Mouse (Mus musculus) lung, postnatal 0 days (tissue): ENCODE data around the gene Tmem132c. TPM values are rescaled to one million over a fixed set of nuclear protein-coding genes. Genes with fewer than 3 reads are reported as not detected.

Experiments used
- ATAC-seq: fragments of 200-750 bp; cut with Nextera tagmentation; 2 replicates; pipeline ENCODE4 v1.8.0; 2017; ENCODE audit warnings: moderate library complexity
- DNase-seq: peaks from one replicate; pipeline ENCODE4 v3.0.0-alpha.2; 2016; ENCODE audit warnings: low spot score
- H3K27ac ChIP-seq: fragments of 300-500 bp; sonication (generic); 2 replicates; pipeline ENCODE4 v1.5.1; 2014; ENCODE audit warnings: antibody characterized with exemption, mild to moderate bottlenecking, low read length, mixed read lengths
- H3K27me3 ChIP-seq: fragments of 300-500 bp; sonication (generic); replicated peaks from 2 replicates; pipeline ENCODE4 v1.6.1; 2014; ENCODE audit warnings: low read length, mixed read lengths; ENCODE audit not compliant: insufficient read depth
- H3K36me3 ChIP-seq: fragments of 300-500 bp; sonication (generic); 2 replicates; pipeline ENCODE4 v1.6.1; 2014; ENCODE audit warnings: low read length, mixed read lengths; ENCODE audit not compliant: insufficient read depth
- H3K4me1 ChIP-seq: fragments of 300-500 bp; sonication (generic); 2 replicates; pipeline ENCODE4 v1.6.1; 2014; ENCODE audit warnings: antibody characterized with exemption, low read depth, low read length, mixed read lengths; ENCODE audit not compliant: insufficient read depth
- H3K4me2 ChIP-seq: fragments of 300-500 bp; sonication (generic); replicated peaks from 2 replicates; pipeline ENCODE4 v1.6.1; 2014; ENCODE audit warnings: low read depth, mild to moderate bottlenecking, low read length, moderate library complexity, mixed read lengths
- H3K4me3 ChIP-seq: fragments of 300-500 bp; sonication (generic); 2 replicates; pipeline ENCODE4 v1.5.1; 2014; ENCODE audit warnings: low read depth, low read length
- H3K9ac ChIP-seq: fragments of 300-500 bp; sonication (generic); replicated peaks from 2 replicates; pipeline ENCODE4 v1.6.1; 2014; ENCODE audit warnings: low read depth, mild to moderate bottlenecking
- H3K9me3 ChIP-seq: fragments of 300-500 bp; sonication (generic); 2 replicates; pipeline ENCODE4 v1.6.1; 2016; ENCODE audit warnings: low read length, mixed read lengths
- CTCF ChIP-seq: IDR thresholded peaks from 2 replicates; pipeline ENCODE4 v1.5.1; 2016; ENCODE audit warnings: antibody characterized with exemption, mild to moderate bottlenecking
- EP300 ChIP-seq: IDR thresholded peaks from 2 replicates; pipeline ENCODE4 v1.6.1; 2016; ENCODE audit warnings: antibody characterized with exemption, mild to moderate bottlenecking, control low read depth
- WGBS: fragments of 180-500 bp; shearing (Covaris S2); extraction: QIAGEN DNeasy Blood & Tissue Kit; methylation state at CpG from one replicate; pipeline ENCODE4 v1.1.7; 2014; 5-methylcytosine and 5-hydroxymethylcytosine counted together
- polyA plus RNA-seq: library from polyadenylated mRNA; unstranded; fragments of >200 nt; fragmentation: Nextera tagmentation; extraction: Ambion mirVana; gene quantifications from 2 replicates; pipeline ENCODE4 v1.2.1, GENCODE M21; 2015

Tmem132c gene
- polyA plus RNA-seq, 1 experiment from 2014 or later = 11.1 TPM

GRCm38 (mm10) chr5:127592854-127593253 is 351.2 kb downstream of the Tmem132c start:
- no peaks in the 10 kb centered on the region for H3K27me3 ChIP-seq
- 76% methylated on average over 6 of the region's 6 CpGs for WGBS
- H3K9me3 ChIP-seq = no peaks in the 10 kb centered on the region
- H3K4me3 ChIP-seq = no peak overlapping the region
- no peak for ATAC-seq
- TF ChIP-seq EP300 (no peak), CTCF (peak; percentile 73)
- H3K27ac ChIP-seq = no peak overlapping the region
- peak; percentile 26 for DNase-seq
- no peak overlapping the region for H3K4me2 ChIP-seq
- peaks cover 25% of the 10 kb centered on the region; the same call in 1 of the 2 replicates for H3K36me3 ChIP-seq
- H3K9ac ChIP-seq = no peak overlapping the region
- no peaks in the 10 kb centered on the region for H3K4me1 ChIP-seq

GRCm38 (mm10) chr5:127595676-127596075 is 354.1 kb downstream of the Tmem132c start:
- H3K36me3 ChIP-seq = peaks cover 51% of the 10 kb centered on the region
- ATAC-seq = no peak

GRCm38 (mm10) chr5:127596862-127597261 is 355.3 kb downstream of the Tmem132c start:
- H3K4me1 ChIP-seq = no peaks in the 10 kb centered on the region
- H3K9ac ChIP-seq = no peak overlapping the region
- H3K27ac ChIP-seq = no peak overlapping the region
- no peak overlapping the region for H3K4me3 ChIP-seq
- peaks cover 52% of the 10 kb centered on the region for H3K36me3 ChIP-seq
- ATAC-seq (no peak), DNase-seq (no peak)
- H3K9me3 ChIP-seq = no peaks in the 10 kb centered on the region
- no peaks in the 10 kb centered on the region for H3K27me3 ChIP-seq
- no peak overlapping the region for H3K4me2 ChIP-seq
- TF ChIP-seq CTCF (no peak), EP300 (no peak)
- WGBS = 90% methylated on average over 5 of the region's 7 CpGs

More at GRCm38 (mm10) chr5:127595676-127596075, 354.1 kb downstream of the Tmem132c start:
- no peak for DNase-seq
- WGBS = 97% methylated on average over 3 of the region's 3 CpGs
- Histone ChIP-seq H3K9me3 (no peaks in the 10 kb centered on the region), H3K27ac (no peak overlapping the region), H3K4me1 (no peaks in the 10 kb centered on the region), H3K9ac (no peak overlapping the region), H3K4me2 (no peak overlapping the region), H3K27me3 (no peaks in the 10 kb centered on the region), H3K4me3 (no peak overlapping the region)
- TF ChIP-seq EP300 = no peak
- no peak for TF ChIP-seq CTCF

- TF ChIP-seq CTCF = no peak
- no peak for TF ChIP-seq EP300
- H3K9me3 ChIP-seq = no peaks in the 10 kb centered on the region
- no peak overlapping the region for H3K27ac ChIP-seq
- H3K9ac ChIP-seq = no peak overlapping the region
- no peaks in the 10 kb centered on the region for H3K27me3 ChIP-seq
- H3K4me1 ChIP-seq = no peaks in the 10 kb centered on the region
- WGBS = 85% methylated on average over 5 of the region's 5 CpGs
- no peak for DNase-seq
- H3K4me3 ChIP-seq = no peak overlapping the region
- H3K4me2 ChIP-seq = no peak overlapping the region
- ATAC-seq = no peak
- H3K36me3 ChIP-seq = peaks cover 51% of the 10 kb centered on the region
Measured at GRCm38 (mm10) chr5:127602996-127603395, 361.4 kb downstream of the Tmem132c start.

- TF ChIP-seq CTCF (no peak), EP300 (no peak)
- no peak overlapping the region for H3K4me2 ChIP-seq
- no peaks in the 10 kb centered on the region for H3K9me3 ChIP-seq
- no peaks in the 10 kb centered on the region for H3K4me1 ChIP-seq
- no peak overlapping the region for H3K27ac ChIP-seq
- H3K36me3 ChIP-seq = peaks cover 28% of the 10 kb centered on the region
- DNase-seq = no peak
- H3K4me3 ChIP-seq = no peak overlapping the region
- no peak overlapping the region for H3K9ac ChIP-seq
- WGBS = 88% methylated on average over 2 of the region's 2 CpGs
- no peak for ATAC-seq
- H3K27me3 ChIP-seq = no peaks in the 10 kb centered on the region
Measured at GRCm38 (mm10) chr5:127607507-127607906, 365.9 kb downstream of the Tmem132c start.

GRCm38 (mm10) chr5:127609191-127609714 is 367.6 kb downstream of the Tmem132c start:
- Histone ChIP-seq H3K4me2 (no peak overlapping the region), H3K4me1 (peaks cover 8% of the 10 kb centered on the region; the same call in 1 of the 2 replicates), H3K27me3 (no peaks in the 10 kb centered on the region), H3K36me3 (peaks cover 19% of the 10 kb centered on the region), H3K4me3 (no peak overlapping the region), H3K27ac (no peak overlapping the region), H3K9me3 (no peaks in the 10 kb centered on the region), H3K9ac (no peak overlapping the region)
- DNase-seq (peak; percentile 44), ATAC-seq (peak; percentile 74)
- no peak for TF ChIP-seq CTCF
- no peak for TF ChIP-seq EP300
- WGBS = 47% methylated on average over 7 of the region's 7 CpGs
